Mouse (Mus musculus) C2C12 (cell line): Measurements from ENCODE around the gene Zfpl1. TPM values are rescaled to one million over a fixed set of nuclear protein-coding genes. Genes with fewer than 3 reads are reported as not detected.

Source experiments
- H3K27me3 ChIP-seq: one replicate; pipeline ENCODE4 v1.6.1; 2011; ENCODE audit not compliant: control insufficient read depth, insufficient read depth, insufficient read length
- H3K36me3 ChIP-seq: one replicate; pipeline ENCODE4 v1.6.1; 2011; ENCODE audit not compliant: control insufficient read depth, insufficient read depth
- H3K4me3 ChIP-seq: one replicate; pipeline ENCODE4 v1.5.1; 2011; ENCODE audit warnings: mild to moderate bottlenecking, control low read depth; ENCODE audit not compliant: poor library complexity, insufficient read depth, severe bottlenecking
- H3K79me2 ChIP-seq: one replicate; pipeline ENCODE4 v1.6.1; 2011; ENCODE audit not compliant: control insufficient read depth, insufficient read depth
- H3K79me3 ChIP-seq: one replicate; pipeline ENCODE4 v1.6.1; 2011; ENCODE audit warnings: low read depth, control low read depth
- H3ac ChIP-seq: one replicate; pipeline ENCODE3; 2011; ENCODE audit warnings: low read depth; ENCODE audit not compliant: control insufficient read depth, insufficient read length
- CEBPB ChIP-seq: IDR thresholded peaks from one replicate; pipeline ENCODE4 v1.6.1; 2011; ENCODE audit warnings: low read depth, mild to moderate bottlenecking, control low read depth, moderate library complexity
- CTCF ChIP-seq: IDR thresholded peaks from one replicate; pipeline ENCODE4 v1.5.1; 2011; ENCODE audit not compliant: control insufficient read depth, insufficient read depth, insufficient read length
- FOSL1 ChIP-seq: IDR thresholded peaks from one replicate; pipeline ENCODE4 v1.8.0; 2011; ENCODE audit warnings: mild to moderate bottlenecking, low read length; ENCODE audit not compliant: poor library complexity, insufficient read depth, severe bottlenecking
- MAX ChIP-seq: IDR thresholded peaks from one replicate; pipeline ENCODE4 v1.6.1; 2011; ENCODE audit warnings: mild to moderate bottlenecking, control low read depth
- MYOD1 ChIP-seq: IDR thresholded peaks from one replicate; pipeline ENCODE4 v1.6.1; 2011; ENCODE audit warnings: low read depth; ENCODE audit not compliant: control insufficient read depth, insufficient read length
- MYOG ChIP-seq: IDR thresholded peaks from one replicate; pipeline ENCODE4 v1.6.1; 2011; ENCODE audit not compliant: control insufficient read depth, insufficient read length; ENCODE audit errors: extremely low read depth
- USF1 ChIP-seq: IDR thresholded peaks from one replicate; pipeline ENCODE4 v1.6.1; 2011; ENCODE audit warnings: low read depth, mild to moderate bottlenecking, control low read depth, moderate library complexity
- polyA plus RNA-seq: library from polyadenylated mRNA; unstranded; fragments of >200 nt; fragmentation: generic; extraction: Trizol; gene quantifications from one replicate; pipeline ENCODE4 v1.2.1, GENCODE M21; 2012; ENCODE audit warnings: missing spikeins

Zfpl1 gene
- polyA plus RNA-seq, 1 experiment, result 59.7 TPM

- Histone ChIP-seq H3K79me3 (peaks cover 30% of the 10 kb centered on the region), H3K4me3 (peak overlapping the region; percentile 95), H3K27me3 (no peaks in the 10 kb centered on the region), H3K79me2 (peaks cover 43% of the 10 kb centered on the region), H3ac (peak overlapping the region; percentile 93), H3K36me3 (peaks cover 10% of the 10 kb centered on the region)
- TF ChIP-seq MYOG, result no peak
- no peak for TF ChIP-seq CEBPB
- TF ChIP-seq CTCF, result no peak
- TF ChIP-seq USF1, result no peak
- TF ChIP-seq MYOD1, result no peak
- TF ChIP-seq FOSL1, result no peak
- no peak for TF ChIP-seq MAX
Observed at GRCm38 (mm10) chr19:6062418-6062817, 22.3 kb downstream of the Zfpl1 start.

GRCm38 (mm10) chr19:6061641-6062302 is 23.0 kb downstream of the Zfpl1 start:
- Histone ChIP-seq H3K79me3 (peaks cover 37% of the 10 kb centered on the region), H3K36me3 (peaks cover 10% of the 10 kb centered on the region), H3K27me3 (no peaks in the 10 kb centered on the region), H3K79me2 (peaks cover 49% of the 10 kb centered on the region), H3K4me3 (peak overlapping the region; percentile 95), H3ac (peak overlapping the region; percentile 93)
- TF ChIP-seq CEBPB (no peak), USF1 (no peak), MYOD1 (no peak), FOSL1 (no peak), MYOG (no peak)

- TF ChIP-seq USF1 (no peak), CTCF (no peak), MYOD1 (no peak), MYOG (no peak), CEBPB (no peak), FOSL1 (no peak), MAX (no peak)
- peaks cover 10% of the 10 kb centered on the region for H3K36me3 ChIP-seq
- H3K79me2 ChIP-seq, result peaks cover 56% of the 10 kb centered on the region
- H3K27me3 ChIP-seq, result no peaks in the 10 kb centered on the region
- H3K79me3 ChIP-seq, result peaks cover 43% of the 10 kb centered on the region
- H3ac ChIP-seq, result peak within 1 kb of the TSS; percentile 93
- H3K4me3 ChIP-seq, result peak within 1 kb of the TSS; percentile 95
Observed at GRCm38 (mm10) chr19:6061021-6061533, 23.7 kb downstream of the Zfpl1 start, which contains the start of gene Znhit2. Gene Znhit2, plus strand, starts transcription at chr19:6061192.

DNA sequence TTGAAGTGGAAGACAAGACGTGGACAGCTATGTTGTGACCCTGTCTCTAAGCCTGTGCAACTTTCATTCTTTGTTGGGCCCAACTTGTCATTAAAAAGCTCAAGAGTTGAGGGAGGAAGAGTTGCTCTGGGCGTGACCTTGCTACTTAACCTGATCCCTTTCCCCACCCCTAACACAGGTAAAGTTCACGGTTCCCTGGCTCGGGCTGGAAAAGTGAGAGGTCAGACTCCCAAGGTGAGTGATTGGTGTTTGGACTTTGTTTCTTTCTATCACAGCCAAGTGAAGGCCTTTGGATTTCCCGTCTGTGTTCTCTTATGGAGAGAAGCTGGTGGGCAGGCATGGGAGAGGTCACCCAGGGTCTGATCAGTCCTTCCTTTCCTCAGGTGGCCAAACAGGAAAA is 25.8 kb downstream of the Zfpl1 start:
- H3ac ChIP-seq, result peak overlapping the region; percentile 62
- H3K79me2 ChIP-seq, result peaks cover 76% of the 10 kb centered on the region
- peak overlapping the region; percentile 98 for H3K4me3 ChIP-seq
- no peaks in the 10 kb centered on the region for H3K27me3 ChIP-seq
- no peak for TF ChIP-seq FOSL1
- no peak for TF ChIP-seq MAX
- TF ChIP-seq USF1, result no peak
- TF ChIP-seq MYOG, result no peak
- H3K36me3 ChIP-seq, result peaks cover 23% of the 10 kb centered on the region
- H3K79me3 ChIP-seq, result peaks cover 50% of the 10 kb centered on the region

- Histone ChIP-seq H3K79me2 (peaks cover 76% of the 10 kb centered on the region), H3K4me3 (peak overlapping the region; percentile 98), H3ac (peak overlapping the region; percentile 69), H3K27me3 (no peaks in the 10 kb centered on the region), H3K36me3 (peaks cover 28% of the 10 kb centered on the region), H3K79me3 (peaks cover 50% of the 10 kb centered on the region)
- peak; percentile 58 for TF ChIP-seq CEBPB
- TF ChIP-seq MYOG, result no peak
- no peak for TF ChIP-seq MYOD1
Observed at GRCm38 (mm10) chr19:6058513-6058912, 26.2 kb downstream of the Zfpl1 start.
